Mouse (Mus musculus) lung, postnatal 36 days (tissue): ENCODE measurements around the gene Glipr1.

Experiments used
- DNase-seq: peaks from one replicate; pipeline ENCODE4 v3.0.0; 2022; ENCODE audit warnings: mixed read lengths

The Glipr1 gene

GRCm38 (mm10) chr10:111959353-111959752, 43.1 kb downstream of the Glipr1 start:
- peak; percentile 89 for DNase-seq

GRCm38 (mm10) chr10:111958046-111958421, 44.4 kb downstream of the Glipr1 start:
- DNase-seq: no peak

DNA sequence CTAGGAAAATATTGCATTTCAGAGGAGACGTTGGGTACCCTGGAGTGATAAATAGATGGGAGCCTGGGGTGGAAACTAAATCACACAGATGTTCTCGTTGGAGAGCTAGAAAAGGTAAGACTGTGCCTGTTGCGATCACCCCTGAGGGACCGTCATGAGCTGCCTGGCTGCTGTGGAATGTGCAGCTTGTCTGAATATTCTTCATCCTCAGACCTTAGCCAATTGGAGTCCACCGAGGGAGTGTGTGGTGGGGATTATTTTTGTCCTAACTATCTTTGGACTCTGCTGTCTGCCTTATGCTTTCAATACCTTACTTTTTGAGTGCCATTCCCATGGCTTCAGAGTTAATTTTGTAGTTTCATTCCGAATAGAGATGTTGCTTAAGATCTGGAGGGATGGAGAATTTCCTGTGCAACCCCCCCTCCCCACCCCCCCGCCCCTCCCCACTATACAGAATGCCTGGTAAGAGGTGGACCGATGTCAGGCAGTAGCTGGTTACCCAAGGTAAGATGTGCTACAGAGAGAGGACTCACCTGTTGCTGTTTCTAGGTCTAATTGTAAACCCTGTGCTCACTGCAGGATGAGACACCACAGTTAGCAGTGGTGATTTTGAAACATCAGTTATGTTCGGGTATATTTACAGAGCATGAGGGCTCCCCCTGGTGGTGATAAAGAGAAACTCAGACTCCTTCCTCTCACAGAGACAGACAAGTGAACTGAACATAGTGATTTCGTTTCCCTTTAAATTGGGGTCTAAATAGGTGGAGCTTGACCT, 45.0 kb downstream of the Glipr1 start:
- DNase-seq: peak; percentile 87

DNA sequence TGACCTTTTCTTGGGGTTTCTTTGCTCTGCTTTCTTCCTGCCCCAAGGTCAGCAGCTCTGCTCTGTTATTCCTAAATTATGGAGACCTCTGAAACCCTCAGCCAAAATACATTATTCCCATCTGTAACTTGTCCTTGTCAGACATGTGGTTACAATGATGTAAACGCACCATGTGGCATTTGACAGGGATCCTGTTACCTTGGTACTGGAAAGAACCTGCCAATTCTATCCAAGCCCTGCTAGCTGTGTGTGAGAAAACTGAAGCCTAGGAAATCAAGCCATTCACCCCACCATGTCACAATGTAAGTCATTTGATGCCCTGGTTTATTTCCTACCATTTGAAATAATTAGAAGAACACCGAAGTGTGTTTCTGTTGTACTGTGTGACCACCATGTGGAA, 46.6 kb downstream of the Glipr1 start:
- DNase-seq: no peak

GRCm38 (mm10) chr10:111949008-111949407, 53.4 kb downstream of the Glipr1 start:
- no peak for DNase-seq

DNA sequence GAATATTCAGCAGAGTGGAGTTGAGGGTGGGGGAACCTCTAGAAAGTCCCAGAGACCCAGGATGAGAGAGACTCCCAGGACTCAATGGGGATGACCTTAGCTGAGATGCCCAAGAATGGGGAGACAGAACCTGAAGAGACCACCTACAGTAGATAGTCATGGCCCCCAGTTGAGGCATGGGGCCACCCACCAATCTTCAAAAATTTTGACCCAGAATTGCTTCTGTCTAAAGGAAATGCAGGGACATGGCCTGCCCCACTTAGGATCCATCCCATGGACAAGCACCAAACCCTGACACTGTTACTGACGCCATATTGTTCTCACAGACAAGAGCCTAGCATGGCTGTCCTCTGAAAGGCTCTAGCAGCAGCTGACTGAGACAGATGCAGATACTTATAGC, 54.4 kb downstream of the Glipr1 start:
- no peak for DNase-seq

GRCm38 (mm10) chr10:111945563-111945962, 56.9 kb downstream of the Glipr1 start:
- peak; percentile 47 for DNase-seq

- DNase-seq: peak; percentile 61
Measured at GRCm38 (mm10) chr10:111943026-111943425, 59.4 kb downstream of the Glipr1 start.

DNA sequence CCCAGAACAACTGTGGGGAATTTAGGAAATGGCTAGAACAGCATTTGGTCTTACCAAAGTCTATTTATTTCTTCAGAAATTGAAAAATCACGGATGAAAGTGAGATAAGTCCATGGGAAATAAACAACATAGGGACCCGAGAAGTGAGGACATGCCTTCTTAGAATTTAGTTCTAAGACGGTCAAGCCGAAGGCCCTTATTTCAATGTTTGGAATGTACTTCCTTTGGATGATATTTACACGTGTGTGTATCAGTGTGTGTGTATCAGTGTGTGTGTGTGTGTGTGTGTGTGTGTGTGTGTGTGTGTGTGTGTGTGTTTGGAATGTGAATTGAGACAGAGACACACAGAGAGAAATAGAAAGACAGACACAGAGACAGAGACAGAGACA, 65.3 kb downstream of the Glipr1 start:
- DNase-seq: peak; percentile 15

GRCm38 (mm10) chr10:111936491-111937145, 65.8 kb downstream of the Glipr1 start:
- peak; percentile 83 for DNase-seq

GRCm38 (mm10) chr10:111936021-111936420, 66.4 kb downstream of the Glipr1 start:
- DNase-seq: no peak
